Mouse (Mus musculus): ENCODE measurements around the gene Cflar. TPM values are rescaled to one million over a fixed set of nuclear protein-coding genes. Genes with fewer than 3 reads are reported as not detected.

Gene Cflar
- polyA plus RNA-seq, 1 experiment from 2014 or later: 25.6 TPM

DNA sequence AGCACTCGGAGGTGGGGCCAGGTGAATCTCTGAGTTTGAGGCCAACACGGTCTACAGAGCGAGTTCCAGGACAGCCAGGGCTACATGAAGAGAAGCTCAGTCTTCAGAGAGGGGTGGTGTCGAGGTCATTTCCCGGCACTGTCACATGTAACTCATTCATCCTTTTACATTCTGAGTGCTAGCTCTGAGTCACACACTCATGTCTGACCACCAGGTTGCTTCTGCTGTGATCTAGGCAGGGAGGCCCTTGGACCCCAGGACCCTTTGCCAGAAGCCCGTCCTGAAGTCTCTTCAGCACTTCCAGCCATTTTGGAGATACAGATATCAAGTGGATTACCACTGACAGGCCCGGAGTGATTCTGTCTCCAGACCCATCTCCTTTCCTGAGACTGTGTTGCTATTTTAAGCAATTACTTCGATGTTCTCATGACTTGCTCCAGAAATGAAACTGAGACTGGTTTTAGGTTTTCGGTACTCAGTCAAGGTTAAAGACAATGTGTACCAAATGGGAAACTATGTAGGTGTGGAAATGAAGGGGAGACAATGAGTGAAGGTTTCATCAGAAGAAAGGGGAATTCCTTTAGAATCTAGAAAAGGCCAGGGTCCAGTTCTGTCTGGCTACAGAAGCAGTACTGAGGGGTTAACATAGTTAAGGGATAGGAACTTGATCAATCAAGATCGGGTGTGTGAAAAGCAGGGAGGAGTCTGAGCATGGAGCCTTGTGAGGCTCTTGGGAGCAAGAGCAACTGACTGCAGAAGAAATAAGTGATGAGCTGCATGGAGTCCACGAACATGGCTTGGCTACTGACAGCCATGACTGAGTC, 11.0 kb downstream of the Cflar start:
- DNase-seq (ENCODE audit: low spot score): no peak
- Histone ChIP-seq H3K27ac (replicated peaks; ENCODE audit: low read depth, low read length) (no peak overlapping the region), H3K9me3 (ENCODE audit: control insufficient read depth, low read length) (no peaks in the 10 kb centered on the region), H3K4me2 (ENCODE audit: low read depth, severe bottlenecking) (no peak overlapping the region), H3K27me3 (ENCODE audit: control insufficient read depth, insufficient read depth, low read length) (no peaks in the 10 kb centered on the region), H3K4me1 (ENCODE audit: control insufficient read depth, insufficient read depth, low read length) (peaks cover 4% of the 10 kb centered on the region; the same call in 1 of the 2 replicates), H3K36me3 (ENCODE audit: control insufficient read depth, insufficient read depth, low read length) (no peaks in the 10 kb centered on the region), H3K9ac (ENCODE audit: low read length) (no peak overlapping the region), H3K4me3 (ENCODE audit: low read depth, low read length) (no peak overlapping the region)
- WGBS: 91% methylated on average over 11 of the region's 11 CpGs
- no peak for ATAC-seq (ENCODE audit: insufficient number of reproducible peaks, low FRiP score, low TSS enrichment, low read depth)

DNA sequence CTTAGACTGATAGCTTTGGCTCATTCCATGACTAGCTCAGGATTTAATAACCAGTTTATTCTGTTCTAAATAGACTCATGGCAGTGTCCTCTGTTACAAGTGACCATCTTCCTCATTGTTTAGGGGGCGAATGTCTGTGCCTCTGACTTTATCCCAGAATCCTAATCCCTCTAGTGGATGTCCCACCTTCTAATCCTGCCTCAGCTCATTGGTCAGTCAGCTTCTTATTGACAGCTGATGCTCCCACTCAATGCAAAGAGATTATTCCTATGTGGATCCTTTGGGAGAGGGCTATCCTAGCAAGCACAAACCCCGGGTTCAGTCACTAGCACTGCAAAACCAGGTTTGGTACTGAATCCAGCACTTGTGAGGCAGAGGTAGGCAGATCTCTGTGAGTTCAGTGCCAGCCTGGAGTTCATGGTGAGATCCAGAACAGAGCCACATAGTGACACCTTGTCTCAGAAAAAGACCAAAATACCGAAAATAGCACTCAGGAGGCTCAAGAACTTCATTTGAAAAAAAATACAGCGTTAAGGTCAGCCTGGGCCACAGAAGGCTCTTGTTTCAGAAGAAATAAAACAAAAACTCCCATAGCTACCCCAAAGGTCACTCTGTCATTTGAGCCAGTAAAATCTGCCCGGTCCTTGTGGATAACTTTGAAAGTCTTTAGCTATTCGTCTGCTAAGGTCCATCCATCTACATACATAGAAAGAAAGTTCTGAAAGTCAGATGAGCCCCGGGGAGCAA, 11.9 kb downstream of the Cflar start:
- H3K27ac ChIP-seq (replicated peaks; ENCODE audit: low read depth, low read length): no peak overlapping the region
- H3K4me1 ChIP-seq (ENCODE audit: control insufficient read depth, insufficient read depth, low read length): peaks cover 4% of the 10 kb centered on the region; the same call in 1 of the 2 replicates
- no peak overlapping the region for H3K9ac ChIP-seq (ENCODE audit: low read length)
- H3K27me3 ChIP-seq (ENCODE audit: control insufficient read depth, insufficient read depth, low read length): no peaks in the 10 kb centered on the region
- no peak for ATAC-seq (ENCODE audit: insufficient number of reproducible peaks, low FRiP score, low TSS enrichment, low read depth)
- WGBS: 71% methylated on average over 7 of the region's 7 CpGs
- H3K9me3 ChIP-seq (ENCODE audit: control insufficient read depth, low read length): no peaks in the 10 kb centered on the region
- DNase-seq (ENCODE audit: low spot score): no peak
- 0 out of 2 replicates have a peak, but pooled peaks cover 2% of the 10 kb centered on the region for H3K36me3 ChIP-seq (ENCODE audit: control insufficient read depth, insufficient read depth, low read length)
- no peak overlapping the region for H3K4me3 ChIP-seq (ENCODE audit: low read depth, low read length)
- H3K4me2 ChIP-seq (ENCODE audit: low read depth, severe bottlenecking): no peak overlapping the region

DNA sequence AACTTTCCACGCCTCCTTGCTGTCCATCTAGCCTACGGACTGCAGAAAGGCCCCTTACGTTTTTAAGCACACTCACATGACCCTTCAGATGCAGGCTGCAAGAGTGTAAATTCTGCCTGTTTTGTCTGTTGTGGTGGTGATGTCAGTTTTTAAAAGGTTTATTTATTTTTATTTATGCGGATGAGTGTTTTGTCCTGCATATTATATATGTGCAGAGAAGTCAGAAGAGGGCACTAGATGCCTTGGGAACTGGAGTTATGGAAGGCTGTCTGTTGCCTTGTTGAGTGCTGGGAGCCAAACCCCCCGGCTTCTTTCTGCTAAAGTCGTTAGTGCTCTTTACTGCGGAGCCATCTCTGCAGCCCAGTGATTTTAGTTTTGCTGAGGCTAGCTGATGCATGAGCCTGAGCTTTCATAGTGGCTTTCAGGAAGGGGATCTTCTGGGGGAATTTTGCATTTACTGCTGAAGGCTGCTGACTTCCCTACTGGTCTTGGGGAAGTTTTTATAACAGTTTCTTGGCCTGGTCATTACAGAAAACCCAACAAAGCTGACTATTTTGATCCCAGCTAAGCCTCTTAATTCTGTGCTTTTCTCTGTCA, 12.6 kb downstream of the Cflar start:
- Histone ChIP-seq H3K27ac (replicated peaks; ENCODE audit: low read depth, low read length) (0 out of 2 replicates have a peak overlapping the region, but pooled peaks have one; percentile 42), H3K4me2 (ENCODE audit: low read depth, severe bottlenecking) (no peak overlapping the region), H3K36me3 (ENCODE audit: control insufficient read depth, insufficient read depth, low read length) (peaks cover 5% of the 10 kb centered on the region; the same call in 1 of the 2 replicates), H3K9ac (ENCODE audit: low read length) (no peak overlapping the region), H3K9me3 (ENCODE audit: control insufficient read depth, low read length) (no peaks in the 10 kb centered on the region), H3K4me3 (ENCODE audit: low read depth, low read length) (no peak overlapping the region), H3K27me3 (ENCODE audit: control insufficient read depth, insufficient read depth, low read length) (no peaks in the 10 kb centered on the region), H3K4me1 (ENCODE audit: control insufficient read depth, insufficient read depth, low read length) (peaks cover 4% of the 10 kb centered on the region; the same call in 1 of the 2 replicates)
- ATAC-seq (ENCODE audit: insufficient number of reproducible peaks, low FRiP score, low TSS enrichment, low read depth): no peak
- no peak for DNase-seq (ENCODE audit: low spot score)
- 57% methylated on average over 7 of the region's 7 CpGs for WGBS

DNA sequence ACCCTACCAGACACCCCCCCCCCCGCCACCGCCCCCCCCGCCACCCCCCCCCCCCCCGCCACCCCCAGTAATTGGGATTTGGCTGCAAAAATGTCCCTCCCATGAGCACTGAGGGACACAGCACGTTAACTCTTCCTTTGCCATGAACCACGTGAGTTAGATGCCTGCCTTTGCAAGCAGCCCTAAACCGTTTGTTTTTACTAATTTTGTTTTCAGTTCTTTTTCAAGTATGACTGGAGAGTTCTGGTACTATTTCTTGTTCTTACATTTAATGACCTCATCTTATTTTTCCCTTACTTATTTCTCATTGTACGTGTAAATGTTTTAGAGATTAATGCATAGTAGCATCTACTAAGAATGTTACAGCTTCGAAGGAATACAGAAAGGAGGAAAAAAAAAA, 13.2 kb downstream of the Cflar start:
- no peak overlapping the region for H3K27ac ChIP-seq (replicated peaks; ENCODE audit: low read depth, low read length)
- no peak overlapping the region for H3K4me3 ChIP-seq (ENCODE audit: low read depth, low read length)
- DNase-seq (ENCODE audit: low spot score): no peak
- ATAC-seq (ENCODE audit: insufficient number of reproducible peaks, low FRiP score, low TSS enrichment, low read depth): no peak
- H3K36me3 ChIP-seq (ENCODE audit: control insufficient read depth, insufficient read depth, low read length): peaks cover 5% of the 10 kb centered on the region; the same call in 1 of the 2 replicates
- no peak overlapping the region for H3K4me2 ChIP-seq (ENCODE audit: low read depth, severe bottlenecking)
- no peak overlapping the region for H3K9ac ChIP-seq (ENCODE audit: low read length)
- peaks cover 4% of the 10 kb centered on the region; the same call in 1 of the 2 replicates for H3K4me1 ChIP-seq (ENCODE audit: control insufficient read depth, insufficient read depth, low read length)
- 47% methylated on average over 9 of the region's 9 CpGs for WGBS
- H3K27me3 ChIP-seq (ENCODE audit: control insufficient read depth, insufficient read depth, low read length): no peaks in the 10 kb centered on the region
- H3K9me3 ChIP-seq (ENCODE audit: control insufficient read depth, low read length): no peaks in the 10 kb centered on the region

DNA sequence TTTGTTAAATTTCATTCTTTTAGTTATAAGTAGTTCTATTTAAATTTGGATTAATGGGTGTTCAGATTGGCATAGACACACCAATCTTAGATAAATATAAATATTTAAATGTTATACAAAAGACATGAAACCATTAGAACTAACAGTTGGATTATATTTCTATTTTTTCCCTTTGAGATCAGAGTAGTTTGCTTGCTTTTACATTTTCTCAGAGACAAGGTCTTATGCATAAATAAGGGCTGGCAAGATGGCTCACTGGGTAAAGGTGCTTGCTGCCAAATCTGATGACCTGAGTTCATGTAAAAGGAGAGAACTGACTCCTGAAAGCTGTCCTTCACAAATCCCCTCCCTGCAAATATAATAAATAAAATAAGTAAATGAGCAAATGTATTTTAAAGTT, 13.8 kb downstream of the Cflar start:
- DNase-seq (ENCODE audit: low spot score) (no peak), ATAC-seq (ENCODE audit: insufficient number of reproducible peaks, low FRiP score, low TSS enrichment, low read depth) (no peak)
- no peak overlapping the region for H3K9ac ChIP-seq (ENCODE audit: low read length)
- H3K27me3 ChIP-seq (ENCODE audit: control insufficient read depth, insufficient read depth, low read length): no peaks in the 10 kb centered on the region
- no peak overlapping the region for H3K4me2 ChIP-seq (ENCODE audit: low read depth, severe bottlenecking)
- H3K9me3 ChIP-seq (ENCODE audit: control insufficient read depth, low read length): no peaks in the 10 kb centered on the region
- peaks cover 4% of the 10 kb centered on the region; the same call in 1 of the 2 replicates for H3K4me1 ChIP-seq (ENCODE audit: control insufficient read depth, insufficient read depth, low read length)
- peaks cover 5% of the 10 kb centered on the region; the same call in 1 of the 2 replicates for H3K36me3 ChIP-seq (ENCODE audit: control insufficient read depth, insufficient read depth, low read length)
- no peak overlapping the region for H3K4me3 ChIP-seq (ENCODE audit: low read depth, low read length)
- no peak overlapping the region for H3K27ac ChIP-seq (replicated peaks; ENCODE audit: low read depth, low read length)

DNA sequence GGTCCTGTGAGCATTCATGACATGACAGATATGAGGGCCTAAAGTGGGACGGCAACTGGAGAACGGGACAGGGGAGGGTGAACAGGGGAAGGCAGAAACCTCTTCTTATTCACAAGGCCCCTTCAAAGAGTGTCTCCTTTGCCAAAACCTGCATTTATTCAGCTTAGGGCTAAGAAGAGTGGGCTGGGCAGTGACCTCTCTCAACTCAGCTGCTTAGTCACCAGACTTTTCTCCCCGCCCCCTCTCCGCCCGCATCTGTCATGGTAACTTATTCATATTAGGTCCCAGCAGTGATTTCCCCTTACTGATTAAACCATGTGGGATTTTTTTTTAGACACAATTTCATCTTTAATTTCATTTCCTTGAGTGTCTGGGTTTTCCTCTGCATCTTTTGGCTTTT, 14.5 kb downstream of the Cflar start:
- ATAC-seq (ENCODE audit: insufficient number of reproducible peaks, low FRiP score, low TSS enrichment, low read depth): no peak
- peaks cover 7% of the 10 kb centered on the region; the same call in 1 of the 2 replicates for H3K36me3 ChIP-seq (ENCODE audit: control insufficient read depth, insufficient read depth, low read length)
- H3K27me3 ChIP-seq (ENCODE audit: control insufficient read depth, insufficient read depth, low read length): no peaks in the 10 kb centered on the region
- DNase-seq (ENCODE audit: low spot score): no peak
- no peak overlapping the region for H3K27ac ChIP-seq (replicated peaks; ENCODE audit: low read depth, low read length)
- H3K9me3 ChIP-seq (ENCODE audit: control insufficient read depth, low read length): no peaks in the 10 kb centered on the region
- WGBS: 95% methylated on average over 5 of the region's 5 CpGs
- H3K4me3 ChIP-seq (ENCODE audit: low read depth, low read length): no peak overlapping the region
- peaks cover 4% of the 10 kb centered on the region; the same call in 1 of the 2 replicates for H3K4me1 ChIP-seq (ENCODE audit: control insufficient read depth, insufficient read depth, low read length)
- H3K9ac ChIP-seq (ENCODE audit: low read length): no peak overlapping the region
- H3K4me2 ChIP-seq (ENCODE audit: low read depth, severe bottlenecking): no peak overlapping the region

DNA sequence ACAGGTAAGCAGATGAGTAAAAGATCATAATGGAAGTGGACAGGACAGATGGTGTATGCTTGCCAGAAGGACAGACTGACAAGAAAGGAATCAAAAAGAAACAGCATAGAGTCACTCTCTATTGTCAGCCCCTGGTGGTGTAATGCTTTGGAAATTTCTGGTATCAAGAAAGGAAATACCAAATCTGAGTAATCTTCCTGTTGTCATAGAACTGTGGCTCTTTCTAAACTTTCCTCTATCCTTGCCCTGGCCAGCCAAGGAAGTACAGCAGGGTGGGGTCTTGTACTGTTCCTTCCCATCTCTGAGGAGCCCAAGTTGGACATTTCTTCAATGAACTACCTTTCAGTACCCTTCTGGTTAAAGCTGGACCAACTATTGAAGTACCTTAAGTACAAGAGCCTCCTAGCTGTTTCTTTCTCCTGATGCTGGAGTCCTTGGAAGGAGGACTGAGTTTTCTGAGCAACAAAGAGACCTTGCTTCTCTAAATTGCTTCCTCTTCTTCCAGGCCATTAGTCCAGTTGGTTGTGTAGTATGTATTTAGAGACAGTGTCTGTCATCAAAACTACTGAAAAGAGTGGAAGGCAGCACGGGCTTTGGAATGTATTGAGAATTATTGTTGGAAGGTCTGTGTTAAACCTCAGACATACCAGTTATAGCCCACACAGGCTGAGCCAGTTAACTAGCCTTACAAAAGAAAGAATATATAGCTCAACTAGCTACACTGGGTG, 15.9 kb downstream of the Cflar start:
- no peak for ATAC-seq (ENCODE audit: insufficient number of reproducible peaks, low FRiP score, low TSS enrichment, low read depth)
- Histone ChIP-seq H3K27me3 (ENCODE audit: control insufficient read depth, insufficient read depth, low read length) (no peaks in the 10 kb centered on the region), H3K36me3 (ENCODE audit: control insufficient read depth, insufficient read depth, low read length) (peaks cover 10% of the 10 kb centered on the region; the same call in 1 of the 2 replicates), H3K4me3 (ENCODE audit: low read depth, low read length) (no peak overlapping the region), H3K9me3 (ENCODE audit: control insufficient read depth, low read length) (no peaks in the 10 kb centered on the region), H3K4me2 (ENCODE audit: low read depth, severe bottlenecking) (no peak overlapping the region), H3K9ac (ENCODE audit: low read length) (no peak overlapping the region), H3K4me1 (ENCODE audit: control insufficient read depth, insufficient read depth, low read length) (peaks cover 4% of the 10 kb centered on the region; the same call in 1 of the 2 replicates), H3K27ac (replicated peaks; ENCODE audit: low read depth, low read length) (no peak overlapping the region)
- no peak for DNase-seq (ENCODE audit: low spot score)
- 84% methylated on average over 1 of the region's 1 CpGs for WGBS

All from limb, embryonic 11.5 days (tissue).